Mouse (Mus musculus): ENCODE data around the gene Oaf. TPM values are rescaled to one million over a fixed set of nuclear protein-coding genes. Genes with fewer than 3 reads are reported as not detected.

Oaf gene
- 57.6 and 64.2 TPM in 2 replicates for total RNA-seq (2012; rRNA removed)
- 100 to 1,000 TPM in 1 of 2 experiments, not detected in 1; 137 TPM for polyA plus RNA-seq (2012; ENCODE audit: insufficient read depth in 1 of 2, insufficient read length in 2 of 2, low read depth in 1 of 2, low replicate concordance in 2 of 2, missing spikeins in 1 of 2)

DNA sequence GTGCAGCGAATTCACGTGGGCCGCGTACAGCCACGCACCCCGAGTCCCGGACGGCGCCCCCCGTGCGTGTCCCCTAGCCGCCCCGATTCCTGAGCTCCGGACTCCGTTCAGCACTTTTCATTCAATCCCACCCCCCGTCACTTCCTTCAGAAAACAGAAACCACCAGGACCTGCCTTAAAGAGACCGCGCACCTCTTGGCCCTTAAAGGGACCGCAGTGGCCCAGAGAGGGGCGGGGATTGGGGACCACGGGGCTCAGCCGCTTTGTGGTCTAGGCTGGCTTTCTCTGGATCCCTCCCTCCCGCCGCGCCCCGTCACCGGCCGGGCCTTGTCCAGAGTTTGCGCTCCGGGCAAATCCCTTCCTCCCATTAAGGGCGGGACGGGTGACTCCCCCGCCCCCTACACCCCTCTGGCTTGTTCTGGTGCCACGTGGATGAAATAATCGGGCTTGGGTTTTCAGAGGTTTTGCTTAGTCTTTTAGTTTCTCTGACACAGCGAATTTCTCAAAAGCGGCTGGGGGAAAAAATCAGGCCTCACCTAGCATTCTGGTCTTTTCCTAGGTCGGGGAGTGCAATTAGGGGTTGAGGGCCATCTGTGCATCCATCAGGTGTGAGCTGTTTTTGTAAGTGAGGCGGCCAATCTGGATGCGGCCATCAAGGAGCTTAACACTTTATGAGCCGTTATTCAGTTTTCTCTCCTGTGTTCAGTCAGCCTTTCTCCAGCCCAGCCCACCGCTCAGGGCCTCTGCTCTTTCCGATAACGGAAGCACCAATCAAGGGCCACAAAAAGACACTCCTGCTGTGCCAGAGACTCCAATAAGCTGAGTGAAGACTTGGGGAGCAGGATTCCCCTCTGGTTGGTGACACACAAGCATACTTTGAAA, at the start of gene Oaf:
Gene Oaf (minus strand): TSS at position 200 of the 882 bp plus-strand sequence.
- H3K4me3 ChIP-seq (ENCODE audit: control insufficient read depth in 1 of 2, insufficient read depth in 1 of 2, low read depth in 2 of 2, low read length in 2 of 2) = peak within 1 kb of the TSS; percentile 74 to 95
- peak within 1 kb of the TSS; percentile 87 for H3K9ac ChIP-seq (ENCODE audit: control insufficient read depth, low read depth, low read length, poor library complexity, severe bottlenecking)
- H3K36me3 ChIP-seq (ENCODE audit: control insufficient read depth in 1 of 2, insufficient read depth in 2 of 2, low read length in 2 of 2) = peaks cover 0 to 63% of the 10 kb centered on the region in 2 experiments; a peak in 3 of 4 replicates
- DNase-seq (ENCODE audit: low read depth, low spot score) = peak; percentile 94
- peaks cover 23 to 66% of the 10 kb centered on the region in 2 experiments for H3K4me1 ChIP-seq (ENCODE audit: control insufficient read depth in 1 of 2, insufficient read depth in 2 of 2, low read length in 2 of 2)
- H3K27ac ChIP-seq (ENCODE audit: control insufficient read depth, low read depth, low read length) = peak within 1 kb of the TSS; percentile 99
- no peaks in the 10 kb centered on the region for H3K9me3 ChIP-seq (replicated peaks; ENCODE audit: insufficient read depth, low read length)
- H3K27me3 ChIP-seq (ENCODE audit: control insufficient read depth in 1 of 2, insufficient read depth in 2 of 2, low read length in 2 of 2) = no peaks in the 10 kb centered on the region
- H3K79me2 ChIP-seq (ENCODE audit: control insufficient read depth, insufficient read depth, low read length, poor library complexity) = peaks cover 34% of the 10 kb centered on the region
- TF ChIP-seq UBTF (IDR thresholded peaks at IDR 0.05; ENCODE audit: borderline replicate concordance, insufficient read depth, low read depth, low read length) = no peak
- TF ChIP-seq ZKSCAN1 (IDR thresholded peaks at IDR 0.05; ENCODE audit: low read depth, low read length) = no peak
- peak; percentile 21; the same call in 1 of the 2 replicates for TF ChIP-seq BHLHE40 (IDR thresholded peaks at IDR 0.05; ENCODE audit: borderline replicate concordance, low read depth, low read length)
- TF ChIP-seq USF1 (IDR thresholded peaks at IDR 0.05; ENCODE audit: low read depth, low read length) = no peak
- peak; percentile 88 for TF ChIP-seq POLR2AphosphoS2 (IDR thresholded peaks at IDR 0.05; ENCODE audit: low read length)
- TF ChIP-seq TAL1 (IDR thresholded peaks at IDR 0.05; ENCODE audit: low read length) = peak; percentile 75
- peak; percentile 61; the same call in 1 of the 2 replicates for TF ChIP-seq ELF1 (IDR thresholded peaks at IDR 0.05; ENCODE audit: low read depth, low read length)
- TF ChIP-seq CTCF (IDR thresholded peaks at IDR 0.05 in 2 of 3, conservative IDR thresholded peaks at IDR 0.05 in 1 of 3; ENCODE audit: control insufficient read depth in 1 of 3, insufficient read depth in 1 of 3, low read depth in 2 of 3, low read length in 3 of 3, poor library complexity in 1 of 3, severe bottlenecking in 1 of 3) = no peak
- peak; percentile 73 for TF ChIP-seq ETS1 (IDR thresholded peaks at IDR 0.05; ENCODE audit: low read depth, low read length)
- no peak; the same call in 1 of the 2 replicates for TF ChIP-seq GATA1 (IDR thresholded peaks at IDR 0.05; ENCODE audit: low read depth, low read length)
- TF ChIP-seq MXI1 (IDR thresholded peaks at IDR 0.05; ENCODE audit: low read depth, low read length) = peak; percentile 96
- TF ChIP-seq HCFC1 (IDR thresholded peaks at IDR 0.05; ENCODE audit: low read depth, low read length) = peak; percentile 82
- peak; percentile 89 for TF ChIP-seq ZMIZ1 (IDR thresholded peaks at IDR 0.05; ENCODE audit: low read depth, low read length)
- TF ChIP-seq POLR2A (IDR thresholded peaks at IDR 0.05; ENCODE audit: control insufficient read depth in 1 of 2, insufficient read depth in 1 of 2, low read depth in 1 of 2, low read length in 2 of 2, poor library complexity in 1 of 2) = peak; percentile 41 to 84; a peak in 3 of 4 replicates
- peak; percentile 72 for TF ChIP-seq MYB (IDR thresholded peaks at IDR 0.05; ENCODE audit: low read depth, low read length)
- peak; percentile 95; the same call in 1 of the 2 replicates for TF ChIP-seq CHD1 (IDR thresholded peaks at IDR 0.05; ENCODE audit: low read depth, low read length)
- no peak for TF ChIP-seq E2F4 (IDR thresholded peaks at IDR 0.05; ENCODE audit: borderline replicate concordance, low read depth, low read length)
- no peak for TF ChIP-seq CHD2 (IDR thresholded peaks at IDR 0.05; ENCODE audit: low read length)
- no peak for TF ChIP-seq SMC3 (IDR thresholded peaks at IDR 0.05; ENCODE audit: low read depth, low read length)
- TF ChIP-seq MAZ (IDR thresholded peaks at IDR 0.05; ENCODE audit: low read depth, low read length) = peak; percentile 62
- TF ChIP-seq RAD21 (IDR thresholded peaks at IDR 0.05; ENCODE audit: low read depth, low read length) = no peak
- TF ChIP-seq TCF12 (IDR thresholded peaks at IDR 0.05; ENCODE audit: low read depth, low read length) = peak; percentile 77
- TF ChIP-seq SIN3A (IDR thresholded peaks at IDR 0.05; ENCODE audit: low read length) = peak; percentile 87
- TF ChIP-seq USF2 (IDR thresholded peaks at IDR 0.05; ENCODE audit: borderline replicate concordance in 1 of 2, insufficient read depth in 1 of 2, low read depth in 1 of 2, low read length in 2 of 2) = no peak
- TF ChIP-seq GABPA (IDR thresholded peaks at IDR 0.05; ENCODE audit: low read depth, low read length) = peak; percentile 31; the same call in 1 of the 2 replicates
- TF ChIP-seq TBP (IDR thresholded peaks at IDR 0.05; ENCODE audit: low read depth, low read length) = peak; percentile 95
- 0 out of 2 replicates have a peak, but pooled peaks have one; percentile 47 for TF ChIP-seq MEF2A (IDR thresholded peaks at IDR 0.05; ENCODE audit: extremely low read depth, insufficient replicate concordance, low read depth, low read length, poor library complexity, severe bottlenecking)
- peak; percentile 14 to 76 for TF ChIP-seq EP300 (IDR thresholded peaks at IDR 0.05; ENCODE audit: low read depth in 1 of 2, low read length in 2 of 2)
- TF ChIP-seq NELFE (IDR thresholded peaks at IDR 0.05; ENCODE audit: low read depth, low read length) = peak; percentile 78
- no peak; the same call in none of the 2 replicates for TF ChIP-seq RCOR1 (IDR thresholded peaks at IDR 0.05; ENCODE audit: low read depth, low read length)
- no peak for TF ChIP-seq NRF1 (IDR thresholded peaks at IDR 0.05; ENCODE audit: insufficient read depth, low read depth, low read length, poor library complexity, severe bottlenecking)
- TF ChIP-seq POLR2AphosphoS5 (IDR thresholded peaks at IDR 0.05; ENCODE audit: borderline replicate concordance, low read depth, low read length) = 0 out of 2 replicates have a peak, but pooled peaks have one; percentile 10
- no peak; the same call in 1 of the 2 replicates for TF ChIP-seq KAT2A (conservative IDR thresholded peaks at IDR 0.05; ENCODE audit: low read depth, low read length)
- no peak for TF ChIP-seq ZC3H11A (IDR thresholded peaks at IDR 0.05; ENCODE audit: low read depth, low read length)

Data from MEL (cell line).